Mouse (Mus musculus) urinary bladder, adult 18-20 months (tissue): ENCODE results near the gene Med20.
"Not testable (repeated sequence)": the region's sequence is repeated elsewhere in the genome, so short reads cannot be mapped to it uniquely, and the experiment has no call there.

ENCODE experiments used
- DNase-seq, 2 experiments: peaks; one replicate each; pipeline ENCODE4 v3.0.0; 2022; ENCODE audit warnings: low spot score in 2 of 2, mixed read lengths in 2 of 2

Gene Med20

GRCm38 (mm10) chr17:47628851-47629676, 17.7 kb downstream of the Med20 start:
- DNase-seq: peak; percentile 88 to 89

DNA sequence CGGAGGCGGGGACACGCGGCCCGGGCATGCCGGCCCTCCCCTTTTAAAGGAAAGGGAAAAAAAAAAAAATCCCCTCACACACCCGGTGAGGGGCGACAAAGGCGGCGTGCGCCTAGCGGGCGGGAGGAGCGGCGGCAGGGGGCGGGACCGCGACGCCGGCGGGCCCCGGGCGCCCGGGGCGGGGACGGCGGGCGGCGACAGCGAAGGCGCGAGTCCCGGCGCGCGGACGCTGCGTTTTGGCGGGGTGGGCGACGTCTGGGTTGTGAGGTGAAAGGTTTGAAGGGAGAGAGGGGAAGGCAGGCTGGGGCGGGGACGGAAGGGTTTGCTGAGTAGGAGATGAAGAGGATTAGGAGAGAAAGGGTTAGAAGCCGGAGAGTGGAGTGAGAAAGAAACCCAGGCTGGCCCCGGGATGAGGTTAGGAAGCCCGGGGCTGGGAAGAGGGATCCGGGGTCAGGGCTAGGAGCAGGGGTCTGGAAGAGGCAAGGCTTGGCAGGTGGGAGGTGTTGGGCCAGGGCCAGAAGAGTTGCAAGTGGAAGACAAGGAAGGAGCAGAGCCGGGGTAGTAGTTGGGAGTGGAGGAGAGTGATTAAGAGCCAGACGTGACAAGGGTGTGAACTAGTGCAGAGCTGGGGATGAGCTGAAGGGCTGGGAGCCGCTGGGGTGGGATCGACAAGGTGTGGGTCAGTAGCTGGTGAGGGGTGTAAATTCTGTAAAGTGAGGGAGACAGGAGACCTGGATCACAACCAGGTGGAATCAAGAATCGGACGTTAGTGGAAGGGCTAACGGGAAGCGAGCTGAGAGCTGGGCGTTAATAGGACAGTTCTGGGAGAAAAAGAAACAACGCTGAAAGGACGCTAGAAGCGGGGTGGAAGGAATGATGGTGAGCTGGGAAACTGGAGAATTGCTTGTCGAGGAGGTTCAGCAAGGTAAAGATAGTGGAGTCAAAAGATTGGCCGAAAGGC, 18.6 kb downstream of the Med20 start:
- DNase-seq: peak in 1 of 2 experiments; percentile 47

DNA sequence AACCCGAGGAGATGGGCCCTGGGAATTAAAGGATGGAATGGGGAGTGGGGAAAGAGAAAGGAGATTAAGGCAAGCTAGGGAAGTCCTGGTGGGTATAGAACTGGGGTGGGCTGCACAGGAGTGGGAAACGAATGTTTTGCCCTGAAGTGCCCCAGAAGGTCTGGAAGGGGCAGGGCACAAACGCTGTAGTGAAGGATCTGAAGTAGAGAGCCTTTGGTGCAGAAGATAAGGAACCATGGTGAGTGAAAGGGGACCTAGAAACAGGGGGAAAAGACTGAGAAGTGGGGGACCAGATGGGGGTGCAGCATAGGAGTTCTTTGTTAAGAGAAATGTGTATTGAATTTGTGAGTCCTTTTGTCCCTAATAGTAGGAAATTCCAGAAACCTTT, 19.3 kb downstream of the Med20 start, which contains the start of gene Usp49:
Gene Usp49, plus strand, starts transcription at position 13 of the 388 bp plus-strand sequence.
- no peak for DNase-seq

DNA sequence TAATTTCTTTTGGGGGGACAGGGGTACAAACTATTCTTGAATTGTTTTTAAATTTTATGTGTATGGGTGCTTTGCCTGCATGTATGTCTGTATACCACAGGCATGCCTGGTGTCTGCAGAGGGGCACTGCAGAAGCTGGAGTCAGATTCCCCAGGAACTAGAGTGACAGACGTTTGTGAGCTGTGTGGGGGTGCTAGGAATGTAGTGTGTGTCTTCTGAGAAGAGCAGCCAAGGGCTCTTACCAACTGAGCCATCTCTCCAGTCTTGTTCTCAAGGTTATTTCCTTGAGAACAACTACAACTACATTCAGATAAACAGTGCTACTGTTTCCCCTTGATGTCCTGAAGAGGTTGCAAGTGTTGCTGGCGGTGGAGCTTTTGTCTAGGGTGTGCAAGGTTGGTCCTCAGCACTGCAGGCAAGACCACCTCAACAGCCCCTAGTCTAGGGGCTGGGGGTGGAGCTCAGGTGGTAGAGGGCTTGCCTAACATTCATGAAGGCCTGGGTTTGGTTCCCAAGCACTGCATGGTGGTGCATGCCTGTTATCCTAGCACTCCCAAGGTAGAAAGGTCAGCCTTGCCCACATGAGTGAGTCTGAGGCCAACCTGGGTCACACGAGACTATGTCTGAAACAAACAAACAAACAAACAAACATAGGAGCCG, 20.9 kb downstream of the Med20 start:
- no peak for DNase-seq

GRCm38 (mm10) chr17:47633999-47634770, 22.8 kb downstream of the Med20 start:
- DNase-seq: no peak

GRCm38 (mm10) chr17:47642992-47643391, 31.6 kb downstream of the Med20 start:
- no peak for DNase-seq

DNA sequence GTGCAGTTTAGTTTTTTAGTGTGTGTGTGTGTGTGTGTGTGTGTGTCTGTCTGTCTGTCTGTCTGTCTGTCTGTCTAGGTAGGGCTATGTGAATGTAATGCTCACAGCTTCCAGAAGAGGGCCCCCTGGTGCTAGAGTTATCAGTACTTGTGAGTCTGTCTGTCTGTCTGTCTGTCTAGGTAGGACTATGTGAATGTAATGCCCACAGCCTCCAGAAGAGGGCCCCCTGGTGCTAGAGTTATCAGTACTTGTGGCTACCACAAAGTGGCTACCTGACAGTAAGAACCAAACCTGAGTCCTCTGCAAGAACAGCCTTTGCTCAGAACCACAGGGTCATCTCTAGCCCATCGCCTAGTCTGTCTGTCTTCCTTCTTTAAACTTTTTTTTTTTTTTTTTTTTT, 35.3 kb downstream of the Med20 start:
- peak; percentile 6 to 25 for DNase-seq

GRCm38 (mm10) chr17:47648966-47649365, 37.6 kb downstream of the Med20 start:
- DNase-seq: no peak

GRCm38 (mm10) chr17:47651953-47652352, 40.6 kb downstream of the Med20 start:
- DNase-seq: no peak

DNA sequence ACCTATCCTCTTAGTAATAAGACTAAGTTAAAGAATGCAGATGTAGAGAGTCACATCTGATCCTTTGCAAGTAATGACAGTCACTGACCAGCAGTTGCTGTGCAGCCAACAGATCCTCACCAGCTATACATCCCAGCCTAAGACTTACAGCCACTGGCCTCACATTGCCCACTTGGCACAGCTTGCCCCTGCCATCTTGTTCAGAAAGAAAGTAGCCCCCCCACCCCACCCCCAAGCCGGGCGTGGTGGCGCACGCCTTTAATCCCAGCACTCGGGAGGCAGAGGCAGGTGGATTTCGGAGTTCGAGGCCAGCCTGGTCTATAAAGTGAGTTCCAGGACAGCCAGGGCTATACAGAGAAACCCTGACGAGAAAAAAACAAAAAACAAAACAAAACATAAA, 43.0 kb downstream of the Med20 start:
- DNase-seq: not testable (repeated sequence)

GRCm38 (mm10) chr17:47655697-47656096, 44.3 kb downstream of the Med20 start:
- no peak for DNase-seq

DNA sequence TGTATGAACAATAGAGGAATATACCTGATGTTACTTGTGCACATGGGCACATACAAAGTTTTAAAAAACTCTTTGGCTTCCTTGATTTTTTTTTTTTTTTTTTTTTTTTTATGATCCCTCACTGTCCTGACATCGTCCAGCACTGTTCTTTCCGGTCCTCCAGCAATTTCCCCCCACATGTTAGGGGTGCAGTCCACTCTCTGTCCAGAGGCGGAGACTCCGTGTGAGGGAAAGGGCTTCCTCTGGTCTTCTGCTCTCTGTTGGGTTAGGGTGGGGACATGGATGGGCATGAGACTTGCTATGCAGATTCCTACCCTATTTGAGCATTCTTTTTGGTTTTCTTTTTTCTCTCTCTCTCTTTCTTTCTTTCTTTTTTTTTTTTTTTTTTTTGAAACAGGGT, 46.5 kb downstream of the Med20 start:
- DNase-seq: no peak

- no peak for DNase-seq
Measured at GRCm38 (mm10) chr17:47658741-47659243, 47.4 kb downstream of the Med20 start.

DNA sequence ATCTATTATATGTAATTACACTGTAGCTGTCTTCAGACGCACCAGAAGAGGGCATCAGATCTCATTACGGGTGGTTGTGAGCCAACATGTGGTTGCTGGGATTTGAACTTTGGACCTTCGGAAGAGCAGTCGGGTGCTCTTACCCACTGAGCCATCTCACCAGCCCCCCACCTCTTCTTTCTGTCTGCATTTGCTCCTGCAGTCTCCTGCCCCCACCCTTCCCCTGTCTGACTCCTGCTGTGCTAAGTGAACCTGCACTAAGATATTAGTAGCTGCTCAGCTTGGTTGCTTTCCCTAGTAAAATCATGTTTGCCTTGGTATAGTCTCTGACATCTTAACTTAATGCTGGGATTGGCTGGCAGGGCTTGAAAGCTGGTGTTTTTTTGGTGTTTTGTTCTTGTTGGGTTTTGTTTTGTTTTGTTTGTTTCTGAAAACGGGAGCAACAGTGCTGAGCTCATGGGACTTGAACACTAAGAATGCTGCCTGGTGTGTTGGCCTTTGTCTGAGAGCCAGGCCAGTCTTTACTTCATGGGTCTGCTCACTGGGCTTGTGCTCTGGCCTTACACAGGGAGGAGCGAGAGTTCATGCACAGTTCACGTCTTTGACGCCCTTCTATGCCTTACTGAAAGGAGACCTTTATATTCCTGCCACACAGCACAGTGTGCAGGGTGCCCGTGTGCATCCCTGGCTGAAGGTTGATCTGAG, 51.8 kb downstream of the Med20 start:
- no peak for DNase-seq

- DNase-seq: no peak
Measured at GRCm38 (mm10) chr17:47664474-47664873, 53.1 kb downstream of the Med20 start.

DNA sequence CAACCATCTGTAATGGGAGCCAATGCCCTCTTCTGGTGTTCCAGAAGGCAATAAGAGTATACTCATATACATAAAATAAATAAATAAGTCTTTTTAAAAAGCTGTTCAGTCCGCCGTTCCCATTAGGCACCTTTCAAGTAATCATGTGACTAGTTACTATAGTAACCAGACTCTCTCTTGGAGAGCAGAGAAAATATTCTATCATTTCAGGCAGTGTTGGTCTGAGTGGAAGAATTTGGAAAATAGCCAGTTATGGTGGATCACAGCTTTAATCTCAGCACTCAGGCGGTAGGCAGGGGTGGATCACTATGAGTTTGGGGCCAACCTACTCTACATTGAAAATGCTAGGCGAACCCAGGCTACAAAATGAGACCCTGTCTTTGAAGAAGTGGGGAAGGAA, 57.8 kb downstream of the Med20 start:
- DNase-seq: no peak

- DNase-seq: no peak
Measured at GRCm38 (mm10) chr17:47671988-47672310, 60.6 kb downstream of the Med20 start.

DNA sequence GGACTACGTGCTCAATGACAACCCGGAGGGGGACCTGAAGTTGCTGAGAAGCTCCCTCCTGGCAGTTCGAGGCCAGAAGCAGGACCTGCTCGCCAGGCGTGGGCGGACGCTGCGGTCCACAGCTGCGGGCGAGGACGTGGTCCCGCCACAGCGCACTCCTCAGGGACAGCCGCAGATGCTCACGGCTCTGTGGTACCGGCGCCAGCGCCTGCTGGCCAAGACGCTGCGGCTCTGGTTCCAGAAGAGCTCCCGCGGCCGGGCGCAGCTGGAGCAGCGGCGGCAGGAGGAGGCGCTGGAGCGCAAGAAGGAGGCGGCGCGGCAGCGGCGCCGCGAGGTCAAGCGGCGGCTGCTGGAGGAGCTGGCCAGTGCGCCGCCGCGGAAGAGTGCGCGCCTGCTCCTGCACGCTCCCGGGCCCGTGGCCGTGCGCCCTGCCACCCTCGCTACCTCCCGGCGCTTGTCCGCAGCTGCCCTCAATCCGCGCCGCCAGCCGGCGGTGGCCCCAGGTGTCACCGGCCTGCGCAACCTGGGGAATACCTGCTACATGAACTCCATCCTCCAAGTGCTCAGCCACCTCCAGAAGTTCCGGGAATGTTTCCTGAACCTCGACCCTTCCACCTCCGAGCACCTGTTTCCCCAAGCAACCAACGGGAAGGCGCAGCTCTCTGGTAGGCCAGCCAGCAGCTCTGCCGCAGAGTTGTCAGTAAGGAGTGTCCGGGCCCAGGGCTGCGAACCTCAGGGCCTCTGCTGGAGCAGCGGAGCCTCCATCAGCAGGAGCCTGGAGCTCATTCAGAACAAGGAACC, 61.1 kb downstream of the Med20 start:
- DNase-seq: peak; percentile 42 to 53
